Mouse (Mus musculus): ENCODE data around the gene Marveld2.

- TF ChIP-seq CTCF (conservative IDR thresholded peaks at IDR 0.05; ENCODE audit: insufficient read depth, insufficient read length, low read depth, low read length) = no peak
- TF ChIP-seq POLR2A (IDR thresholded peaks at IDR 0.05; ENCODE audit: low read depth, low read length) = no peak
These were observed 812 bp upstream of the Marveld2 start for GRCm38 (mm10) chr13:100617583-100617982.
